Mouse (Mus musculus) embryo, embryonic 10 days (tissue): ENCODE data around the gene Wdr47.
"Not testable (repeated sequence)": the region's sequence is repeated elsewhere in the genome, so short reads cannot be mapped to it uniquely, and the experiment has no call there.

ENCODE experiments used
- DNase-seq: peaks from one replicate; pipeline ENCODE4 v3.0.0-alpha.2; 2015; ENCODE audit warnings: low spot score

The Wdr47 gene

GRCm38 (mm10) chr3:108639412-108639811 lies 48.3 kb downstream of the Wdr47 start:
- peak; percentile 29 for DNase-seq

DNA sequence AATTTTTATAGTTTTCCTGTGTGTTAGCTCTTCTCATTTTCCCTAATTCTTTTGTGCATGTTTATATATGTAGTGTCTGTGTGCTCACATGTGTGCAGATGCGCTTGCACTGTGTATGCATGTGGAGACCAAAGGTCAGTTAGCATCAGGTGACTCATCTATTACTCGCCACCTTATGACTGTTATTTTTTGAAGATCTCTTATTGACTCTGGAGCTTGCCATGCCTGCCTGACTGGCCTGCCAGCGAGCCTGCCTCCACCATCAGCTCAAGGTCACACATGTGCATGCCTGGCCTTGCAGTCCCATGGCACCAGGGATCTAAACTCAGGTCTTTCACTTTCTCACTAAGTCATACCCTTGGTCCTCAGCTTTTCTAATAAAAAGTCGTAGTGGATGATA lies 49.9 kb downstream of the Wdr47 start:
- DNase-seq, result no peak

GRCm38 (mm10) chr3:108644856-108645255 lies 53.8 kb downstream of the Wdr47 start:
- DNase-seq, result no peak

DNA sequence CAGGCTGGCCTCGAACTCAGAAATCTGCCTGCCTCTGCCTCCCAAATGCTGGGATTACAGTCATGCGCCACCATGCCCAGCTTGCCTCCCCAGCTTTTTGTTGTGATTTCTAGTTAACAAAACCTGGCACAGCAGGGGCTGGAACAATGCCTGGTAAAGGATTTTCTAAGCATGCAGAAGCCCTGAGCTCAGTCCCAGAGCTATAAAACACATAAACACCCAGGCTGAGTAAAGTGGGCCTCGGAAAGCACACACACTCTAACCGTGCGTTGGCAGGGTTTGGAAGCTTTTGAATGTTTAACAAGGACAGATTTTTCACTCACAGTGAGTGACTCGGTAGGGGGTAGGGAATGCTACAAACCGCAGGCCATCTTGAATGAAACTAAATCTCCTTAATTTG lies 55.0 kb downstream of the Wdr47 start:
- DNase-seq, result no peak

GRCm38 (mm10) chr3:108647681-108648080 lies 56.6 kb downstream of the Wdr47 start:
- not testable (repeated sequence) for DNase-seq

DNA sequence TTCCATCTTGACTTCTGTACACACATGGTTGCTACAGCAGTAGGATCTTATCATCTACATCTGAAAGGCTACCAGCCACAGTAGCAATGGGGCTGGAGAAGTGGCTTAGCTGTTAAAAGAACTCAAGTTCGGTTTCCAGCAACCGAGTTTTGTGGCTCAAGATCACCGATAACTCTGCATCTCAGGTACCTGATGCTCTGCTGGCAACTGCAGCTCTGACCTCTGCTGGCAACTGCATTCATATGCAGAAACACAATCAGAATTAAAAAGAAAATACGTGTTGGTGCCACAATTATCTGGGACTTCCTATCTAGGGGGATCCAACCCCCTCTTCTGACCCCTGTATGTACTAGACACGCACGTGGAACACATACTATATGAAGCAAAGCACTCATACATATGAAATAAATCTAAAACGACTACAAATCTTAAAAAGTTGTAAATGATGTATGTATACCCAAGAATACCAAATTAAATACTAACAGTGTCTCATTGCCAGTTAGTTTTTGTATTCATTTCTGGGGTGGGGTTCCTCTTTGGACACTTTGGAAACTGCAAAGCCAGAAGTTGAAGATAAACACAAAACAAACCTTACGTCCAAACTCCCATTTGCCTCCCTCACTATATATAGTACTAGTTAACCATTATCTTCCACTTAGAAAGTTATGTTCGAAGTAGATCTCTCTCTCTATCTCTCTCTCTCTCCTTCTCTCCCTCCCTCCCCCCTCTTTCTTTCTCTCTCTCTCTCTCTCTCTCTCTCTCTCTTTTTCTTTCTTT lies 62.0 kb downstream of the Wdr47 start:
- DNase-seq, result peak; percentile 35

DNA sequence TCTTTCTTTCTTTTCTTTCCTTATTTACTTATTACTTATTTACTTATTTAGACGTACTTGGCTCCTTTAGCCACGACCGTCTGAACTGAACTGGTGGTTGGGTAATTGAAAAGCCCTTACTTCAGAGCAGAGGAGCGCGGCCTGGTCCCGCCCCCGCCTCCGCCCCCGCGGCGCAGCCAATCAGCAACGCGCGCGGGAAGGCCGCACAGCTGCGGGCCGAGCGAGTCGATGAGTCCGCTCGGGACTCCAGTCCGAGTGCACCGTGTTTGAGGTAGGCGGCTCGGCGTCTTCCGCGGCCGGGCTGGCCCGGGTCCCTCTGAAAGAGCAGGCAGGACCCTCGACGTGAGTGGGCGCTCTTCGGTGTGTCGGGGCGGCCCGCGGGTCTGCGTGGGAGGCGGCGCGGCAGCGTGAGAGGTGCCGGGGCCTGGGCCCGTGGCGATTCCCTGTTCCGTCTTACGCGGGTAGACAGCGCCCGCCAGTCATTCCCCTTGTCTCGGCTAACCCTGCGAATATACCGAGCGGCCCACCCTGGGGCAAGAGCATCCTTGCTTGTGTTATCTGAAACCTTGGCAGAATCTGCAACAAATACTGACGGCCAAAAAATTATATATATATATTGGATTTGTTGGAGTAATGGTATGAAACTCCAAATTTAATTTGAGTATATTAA lies 62.8 kb downstream of the Wdr47 start, which contains the start of gene Clcc1:
Clcc1 (plus strand) TSS at position 204 of the 670 bp plus-strand sequence.
- peak; percentile 94 for DNase-seq

DNA sequence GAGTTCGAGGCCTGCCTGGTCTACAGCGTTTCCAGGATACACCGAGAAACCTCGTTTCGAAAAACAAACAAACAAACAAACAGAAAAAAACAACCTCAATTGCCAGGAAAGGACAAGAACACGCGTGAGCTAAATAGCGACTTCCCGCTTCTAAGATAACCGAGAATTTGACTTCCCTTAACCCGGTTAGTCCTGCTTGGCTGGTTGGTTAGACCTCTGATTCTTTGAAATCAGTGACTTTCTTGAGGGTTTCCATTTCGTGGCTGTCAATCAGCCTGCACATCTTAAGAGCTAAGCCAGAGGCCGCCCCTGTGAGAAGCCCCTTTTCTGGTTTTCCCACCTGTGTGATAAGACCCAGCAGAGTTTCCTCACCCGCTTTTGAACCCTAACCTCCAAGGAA lies 63.5 kb downstream of the Wdr47 start:
- DNase-seq, result peak; percentile 16

DNA sequence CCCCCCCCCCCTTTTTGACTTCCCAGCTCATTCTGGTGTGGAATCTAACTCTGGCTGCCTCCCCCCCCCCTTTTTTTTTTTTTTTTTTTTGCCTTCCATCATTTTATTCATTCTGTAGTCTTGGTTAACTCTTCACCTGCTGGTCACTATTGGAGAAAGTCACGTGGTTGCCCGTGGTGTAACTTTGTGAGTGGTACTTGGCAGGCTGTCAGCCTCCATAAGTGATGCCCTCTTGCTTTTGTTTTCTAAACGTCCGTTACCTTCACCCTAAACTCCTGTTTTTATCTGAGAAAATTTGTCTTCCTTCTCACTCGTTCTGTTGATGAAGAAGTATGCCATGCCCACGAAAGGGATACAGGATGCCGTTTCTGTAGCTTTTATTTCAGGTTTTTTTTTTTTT lies 64.4 kb downstream of the Wdr47 start:
- DNase-seq, result no peak

- DNase-seq, result no peak
These were observed 67.5 kb downstream of the Wdr47 start for GRCm38 (mm10) chr3:108658612-108659011.

DNA sequence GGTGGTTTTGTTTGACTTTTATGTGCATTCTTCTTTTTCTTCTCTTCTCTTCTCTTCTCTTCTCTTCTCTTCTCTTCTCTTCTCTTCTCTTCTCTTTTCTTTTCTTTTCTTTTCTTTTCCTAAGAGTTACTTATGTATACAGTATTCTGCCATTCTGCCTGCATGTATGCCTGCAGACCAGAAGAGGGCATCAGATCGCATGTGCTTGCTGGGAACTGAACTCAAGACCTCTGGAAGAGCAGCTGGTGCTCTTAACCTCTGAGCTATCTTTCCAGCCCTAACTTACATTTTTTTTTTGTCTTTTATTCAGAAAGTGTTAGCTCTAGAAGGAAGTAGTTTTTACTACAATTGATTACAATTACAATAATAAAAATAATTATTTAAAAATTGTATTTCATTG lies 69.9 kb downstream of the Wdr47 start:
- peak; percentile 18 for DNase-seq

DNA sequence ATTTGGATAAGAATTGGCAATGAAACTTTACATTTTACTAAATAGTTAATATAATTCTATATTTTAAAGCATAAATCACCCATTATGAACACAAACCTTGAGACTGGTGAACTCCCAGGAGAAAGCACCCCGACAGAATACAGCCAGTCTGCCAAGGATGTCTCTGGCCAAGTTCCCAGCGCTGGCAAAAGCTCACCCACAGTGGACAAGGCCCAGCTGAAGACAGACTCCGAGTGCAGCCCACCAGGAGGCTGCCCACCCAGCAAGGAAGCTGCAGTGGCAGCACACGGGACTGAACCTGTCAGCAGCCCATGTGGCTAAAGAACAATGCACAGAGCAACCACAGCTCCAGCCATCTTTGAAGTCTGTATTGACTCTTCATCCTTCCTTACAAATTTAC lies 85.5 kb downstream of the Wdr47 start:
- DNase-seq, result no peak

- no peak for DNase-seq
These were observed 89.9 kb downstream of the Wdr47 start for GRCm38 (mm10) chr3:108681004-108681403.

DNA sequence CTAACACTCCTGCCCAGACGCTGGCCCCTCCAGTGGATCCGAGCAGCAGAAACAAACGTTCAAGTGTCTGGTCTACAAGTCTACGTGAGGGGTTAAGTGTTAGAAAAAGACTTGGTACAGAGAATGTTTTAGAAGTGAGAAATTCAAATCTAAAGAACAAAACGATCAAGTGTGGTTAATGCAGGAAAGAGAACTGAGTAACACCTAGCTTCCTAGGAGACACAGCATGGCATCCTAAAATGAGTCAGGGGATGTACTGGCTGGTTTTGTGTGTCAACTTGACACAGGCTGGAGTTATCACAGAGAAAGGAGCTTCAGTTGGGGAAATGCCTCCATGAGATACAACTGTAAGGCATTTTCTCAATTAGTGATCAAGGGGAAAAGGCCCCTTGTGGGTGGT lies 92.5 kb downstream of the Wdr47 start:
- DNase-seq, result not testable (repeated sequence)

DNA sequence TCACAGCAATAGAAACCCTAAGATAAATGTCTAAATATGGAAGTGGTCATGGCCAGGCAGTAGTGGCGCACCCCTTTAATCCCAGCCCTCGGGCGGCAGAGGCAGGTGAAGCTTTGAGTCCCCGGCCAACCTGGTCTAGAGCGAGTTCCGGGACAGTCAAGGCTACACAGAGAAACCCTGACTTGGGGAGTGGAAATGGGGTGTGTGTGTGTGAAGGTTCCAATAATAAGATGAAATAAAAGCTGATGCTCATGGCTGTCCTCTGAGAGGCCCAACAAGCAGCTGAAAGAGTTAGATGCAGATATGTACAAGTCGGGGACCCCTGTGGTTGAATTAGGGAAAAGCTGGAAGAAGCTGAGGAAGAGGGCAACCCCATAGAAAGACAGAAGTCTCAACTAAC lies 94.6 kb downstream of the Wdr47 start:
- no peak for DNase-seq

GRCm38 (mm10) chr3:108689015-108689441 lies 97.9 kb downstream of the Wdr47 start:
- DNase-seq, result no peak

GRCm38 (mm10) chr3:108689446-108689845 lies 98.4 kb downstream of the Wdr47 start:
- DNase-seq, result no peak

GRCm38 (mm10) chr3:108689979-108690378 lies 98.9 kb downstream of the Wdr47 start:
- DNase-seq, result no peak

DNA sequence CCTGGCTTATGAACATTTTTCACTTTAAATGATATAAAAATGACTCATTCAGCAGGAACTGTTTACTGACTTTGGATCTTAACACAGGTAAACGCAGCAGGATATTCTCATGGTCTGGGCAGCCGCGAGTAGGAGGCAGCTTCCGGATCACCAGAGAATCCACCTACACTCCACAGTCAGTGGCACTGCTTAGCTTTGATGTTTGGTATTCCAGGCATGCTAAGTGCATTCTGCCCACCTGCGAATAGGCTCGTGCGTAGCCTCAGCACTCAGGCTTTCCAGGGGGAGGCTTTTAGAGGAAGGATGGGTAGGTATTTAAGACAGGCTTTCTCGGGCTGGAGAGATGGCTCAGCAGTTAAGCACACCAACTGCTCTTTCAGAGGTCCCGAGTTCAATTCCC lies 103.2 kb downstream of the Wdr47 start:
- DNase-seq, result no peak
